Mouse (Mus musculus): ENCODE results near the gene Gm10799. TPM values are rescaled to one million over a fixed set of nuclear protein-coding genes. Genes with fewer than 3 reads are reported as not detected.

Gene Gm10799
- polyA plus RNA-seq, 1 experiment = not detected

- no peak overlapping the region for H3K27ac ChIP-seq (ENCODE audit: insufficient read depth, low read length)
- TF ChIP-seq POLR2A (IDR thresholded peaks at IDR 0.05; ENCODE audit: low read depth, low read length) = no peak
- TF ChIP-seq CTCF (IDR thresholded peaks at IDR 0.05; ENCODE audit: borderline replicate concordance, insufficient read depth, low read length) = no peak
- H3K4me3 ChIP-seq (ENCODE audit: insufficient read depth, low read length) = no peak overlapping the region
- H3K4me1 ChIP-seq (ENCODE audit: control insufficient read depth, insufficient read depth, low read length) = no peaks in the 10 kb centered on the region
Observed at GRCm38 (mm10) chr2:104042766-104043165, 25.6 kb downstream of the Gm10799 start.

- no peak for TF ChIP-seq POLR2A (IDR thresholded peaks at IDR 0.05; ENCODE audit: low read depth, low read length)
- no peak for TF ChIP-seq CTCF (IDR thresholded peaks at IDR 0.05; ENCODE audit: borderline replicate concordance, insufficient read depth, low read length)
- H3K27ac ChIP-seq (ENCODE audit: insufficient read depth, low read length) = no peak overlapping the region
- no peak overlapping the region for H3K4me3 ChIP-seq (ENCODE audit: insufficient read depth, low read length)
Observed at GRCm38 (mm10) chr2:104041632-104042031, 26.7 kb downstream of the Gm10799 start.

GRCm38 (mm10) chr2:104038236-104038635 lies 30.1 kb downstream of the Gm10799 start:
- no peak for TF ChIP-seq POLR2A (IDR thresholded peaks at IDR 0.05; ENCODE audit: low read depth, low read length)
- TF ChIP-seq CTCF (IDR thresholded peaks at IDR 0.05; ENCODE audit: borderline replicate concordance, insufficient read depth, low read length) = no peak
- Histone ChIP-seq H3K27ac (ENCODE audit: insufficient read depth, low read length) (no peak overlapping the region), H3K4me3 (ENCODE audit: insufficient read depth, low read length) (no peak overlapping the region), H3K4me1 (ENCODE audit: control insufficient read depth, insufficient read depth, low read length) (no peaks in the 10 kb centered on the region)

More at GRCm38 (mm10) chr2:104041632-104042031, 26.7 kb downstream of the Gm10799 start:
- no peaks in the 10 kb centered on the region for H3K4me1 ChIP-seq (ENCODE audit: control insufficient read depth, insufficient read depth, low read length)

GRCm38 (mm10) chr2:104036316-104036715 lies 32.0 kb downstream of the Gm10799 start:
- no peak overlapping the region for H3K27ac ChIP-seq (ENCODE audit: insufficient read depth, low read length)
- no peak overlapping the region for H3K4me3 ChIP-seq (ENCODE audit: insufficient read depth, low read length)
- TF ChIP-seq CTCF (IDR thresholded peaks at IDR 0.05; ENCODE audit: borderline replicate concordance, insufficient read depth, low read length) = no peak
- TF ChIP-seq POLR2A (IDR thresholded peaks at IDR 0.05; ENCODE audit: low read depth, low read length) = no peak

GRCm38 (mm10) chr2:104035595-104035994 lies 32.8 kb downstream of the Gm10799 start:
- H3K4me3 ChIP-seq (ENCODE audit: insufficient read depth, low read length) = no peak overlapping the region
- TF ChIP-seq CTCF (IDR thresholded peaks at IDR 0.05; ENCODE audit: borderline replicate concordance, insufficient read depth, low read length) = no peak
- no peak for TF ChIP-seq POLR2A (IDR thresholded peaks at IDR 0.05; ENCODE audit: low read depth, low read length)
- H3K27ac ChIP-seq (ENCODE audit: insufficient read depth, low read length) = no peak overlapping the region
- H3K4me1 ChIP-seq (ENCODE audit: control insufficient read depth, insufficient read depth, low read length) = no peaks in the 10 kb centered on the region

More at GRCm38 (mm10) chr2:104036316-104036715, 32.0 kb downstream of the Gm10799 start:
- no peaks in the 10 kb centered on the region for H3K4me1 ChIP-seq (ENCODE audit: control insufficient read depth, insufficient read depth, low read length)

- no peak overlapping the region for H3K4me3 ChIP-seq (ENCODE audit: insufficient read depth, low read length)
- no peaks in the 10 kb centered on the region for H3K4me1 ChIP-seq (ENCODE audit: control insufficient read depth, insufficient read depth, low read length)
- TF ChIP-seq CTCF (IDR thresholded peaks at IDR 0.05; ENCODE audit: borderline replicate concordance, insufficient read depth, low read length) (peak; percentile 75; the same call in 1 of the 2 replicates), POLR2A (IDR thresholded peaks at IDR 0.05; ENCODE audit: low read depth, low read length) (no peak)
- H3K27ac ChIP-seq (ENCODE audit: insufficient read depth, low read length) = no peak overlapping the region
Observed at GRCm38 (mm10) chr2:104034832-104035472, 33.4 kb downstream of the Gm10799 start.

GRCm38 (mm10) chr2:104032056-104032455 lies 36.3 kb downstream of the Gm10799 start:
- no peak for TF ChIP-seq POLR2A (IDR thresholded peaks at IDR 0.05; ENCODE audit: low read depth, low read length)
- TF ChIP-seq CTCF (IDR thresholded peaks at IDR 0.05; ENCODE audit: borderline replicate concordance, insufficient read depth, low read length) = no peak

GRCm38 (mm10) chr2:104030381-104030780 lies 38.0 kb downstream of the Gm10799 start:
- no peak for TF ChIP-seq CTCF (IDR thresholded peaks at IDR 0.05; ENCODE audit: borderline replicate concordance, insufficient read depth, low read length)
- no peak overlapping the region for H3K4me3 ChIP-seq (ENCODE audit: insufficient read depth, low read length)
- H3K4me1 ChIP-seq (ENCODE audit: control insufficient read depth, insufficient read depth, low read length) = peaks cover 2% of the 10 kb centered on the region
- H3K27ac ChIP-seq (ENCODE audit: insufficient read depth, low read length) = no peak overlapping the region

More at GRCm38 (mm10) chr2:104032056-104032455, 36.3 kb downstream of the Gm10799 start:
- Histone ChIP-seq H3K27ac (ENCODE audit: insufficient read depth, low read length) (no peak overlapping the region), H3K4me3 (ENCODE audit: insufficient read depth, low read length) (no peak overlapping the region), H3K4me1 (ENCODE audit: control insufficient read depth, insufficient read depth, low read length) (peaks cover 2% of the 10 kb centered on the region)

GRCm38 (mm10) chr2:104029074-104029473 lies 39.3 kb downstream of the Gm10799 start:
- peaks cover 2% of the 10 kb centered on the region for H3K4me1 ChIP-seq (ENCODE audit: control insufficient read depth, insufficient read depth, low read length)
- H3K4me3 ChIP-seq (ENCODE audit: insufficient read depth, low read length) = peak overlapping the region; percentile 88
- H3K27ac ChIP-seq (ENCODE audit: insufficient read depth, low read length) = no peak overlapping the region
- TF ChIP-seq CTCF (IDR thresholded peaks at IDR 0.05; ENCODE audit: borderline replicate concordance, insufficient read depth, low read length) = no peak
- TF ChIP-seq POLR2A (IDR thresholded peaks at IDR 0.05; ENCODE audit: low read depth, low read length) = no peak

- H3K27ac ChIP-seq (ENCODE audit: insufficient read depth, low read length) = peak within 1 kb of the TSS; percentile 2; the same call in 1 of the 2 replicates
Observed at GRCm38 (mm10) chr2:104028139-104028723, 40.1 kb downstream of the Gm10799 start, which contains the start of gene 4931422A03Rik. Gene 4931422A03Rik (minus strand): TSS chr2:104028361.

More at GRCm38 (mm10) chr2:104028139-104028723, 40.1 kb downstream of the Gm10799 start, which contains the start of gene 4931422A03Rik:
- Histone ChIP-seq H3K4me3 (ENCODE audit: insufficient read depth, low read length) (peak within 1 kb of the TSS; percentile 88), H3K4me1 (ENCODE audit: control insufficient read depth, insufficient read depth, low read length) (peaks cover 2% of the 10 kb centered on the region)
- TF ChIP-seq CTCF (IDR thresholded peaks at IDR 0.05; ENCODE audit: borderline replicate concordance, insufficient read depth, low read length) (no peak), POLR2A (IDR thresholded peaks at IDR 0.05; ENCODE audit: low read depth, low read length) (no peak)
